Mouse (Mus musculus) megakaryocyte, adult 5-6 weeks (primary cell): ENCODE results near the gene Fam209. TPM values are rescaled to one million over a fixed set of nuclear protein-coding genes. Genes with fewer than 3 reads are reported as not detected.

Source experiments
- ATAC-seq: 2 replicates; pipeline ENCODE4 v1.8.0; 2016; ENCODE audit warnings: mild to moderate bottlenecking, inconsistent platforms; ENCODE audit not compliant: poor library complexity, severe bottlenecking
- total RNA-seq, 2 experiments: library from RNA; stranded (forward) in 1 of 2; stranded (reverse) in 1 of 2; fragments of 153-499, 151-499 nt in 1 of 2; fragments of 221-1000, 200-1000 nt in 1 of 2; gene quantifications; 2 replicates each; pipeline versions ENCODE4 v1.2.3 to v1.2.4; 2015 to 2017

The Fam209 gene
- total RNA-seq (2015) (1.2 and 2.7 TPM in 2 replicates), total RNA-seq (2017) (4.3 and 6.8 TPM in 2 replicates)

DNA sequence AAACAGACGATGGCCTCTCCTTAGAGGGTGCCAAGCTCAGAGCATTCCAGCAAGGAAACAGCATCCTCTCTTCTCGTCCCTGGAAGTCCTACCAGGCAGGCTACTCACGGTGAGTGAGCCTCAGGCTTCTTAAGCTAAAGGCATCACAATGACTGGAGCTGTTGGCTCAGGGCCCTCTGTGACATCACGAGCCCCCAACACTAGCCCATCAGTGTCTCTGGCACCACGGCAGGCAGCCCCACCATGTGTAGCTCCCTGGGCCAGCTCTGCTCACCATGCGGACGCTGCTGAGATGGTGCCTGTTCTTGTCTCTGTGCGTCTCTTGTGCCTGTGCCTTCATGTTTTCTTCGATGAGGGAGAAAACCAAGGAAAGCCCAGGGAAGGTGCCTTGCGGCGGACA, at the start of gene Fam209:
TSS of gene Fam209 (plus strand) at position 203 of the 400 bp plus-strand sequence.
- ATAC-seq: no peak

- ATAC-seq: no peak
These were observed 41.7 kb upstream of the Fam209 start for GRCm38 (mm10) chr2:172430609-172431008.

GRCm38 (mm10) chr2:172433746-172434145, 38.6 kb upstream of the Fam209 start:
- peak; percentile 67 for ATAC-seq

DNA sequence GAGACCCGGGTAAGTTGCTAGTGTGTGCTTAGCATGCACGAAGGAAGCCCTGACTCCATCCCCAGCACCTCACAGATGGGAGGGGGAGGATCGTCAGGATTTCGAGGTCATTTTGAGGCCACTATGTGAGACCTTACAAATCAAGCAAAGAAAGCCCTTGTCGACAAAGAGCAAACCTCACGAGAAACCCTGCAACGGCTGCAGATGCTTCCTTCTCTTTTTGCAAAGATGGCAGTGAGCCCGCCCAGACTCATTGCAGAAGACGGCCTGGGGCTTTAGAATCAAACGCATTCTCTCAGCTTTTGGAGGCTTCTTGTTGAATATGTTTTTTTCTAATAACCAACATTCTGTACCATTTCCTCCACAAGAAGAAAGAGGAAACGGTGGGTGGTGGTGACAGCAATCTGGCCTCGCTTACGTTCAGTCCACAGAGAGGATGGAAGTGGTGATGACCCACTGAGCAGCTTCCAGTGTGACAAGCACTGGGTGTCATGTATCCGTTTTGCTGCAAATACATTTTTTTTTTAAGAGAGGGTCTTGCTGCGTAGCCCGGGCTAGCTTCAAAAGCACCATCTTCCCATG, 34.9 kb upstream of the Fam209 start:
- ATAC-seq: peak; percentile 47

- peak; percentile 85 for ATAC-seq
These were observed 32.3 kb upstream of the Fam209 start, which contains the start of gene Rtf2 for GRCm38 (mm10) chr2:172439843-172440639. Gene Rtf2 (plus strand): TSS chr2:172440556.

DNA sequence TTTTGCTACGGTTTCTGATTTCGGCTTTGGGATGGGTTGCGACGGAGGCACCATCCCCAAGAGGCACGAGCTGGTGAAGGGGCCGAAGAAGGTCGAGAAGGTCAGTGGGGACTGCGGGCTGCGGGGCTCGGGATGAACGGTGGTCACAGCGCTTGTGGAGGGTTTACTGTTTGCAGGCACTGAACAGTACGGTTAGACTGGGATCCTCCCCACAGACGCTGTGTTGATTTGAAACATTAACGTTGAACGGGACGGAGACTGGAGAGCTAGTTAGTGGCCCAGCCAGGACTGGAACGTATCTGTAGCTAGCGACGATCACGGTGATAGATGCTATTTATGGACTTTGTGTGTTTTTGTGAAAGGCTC, 31.7 kb upstream of the Fam209 start:
- ATAC-seq: no peak

DNA sequence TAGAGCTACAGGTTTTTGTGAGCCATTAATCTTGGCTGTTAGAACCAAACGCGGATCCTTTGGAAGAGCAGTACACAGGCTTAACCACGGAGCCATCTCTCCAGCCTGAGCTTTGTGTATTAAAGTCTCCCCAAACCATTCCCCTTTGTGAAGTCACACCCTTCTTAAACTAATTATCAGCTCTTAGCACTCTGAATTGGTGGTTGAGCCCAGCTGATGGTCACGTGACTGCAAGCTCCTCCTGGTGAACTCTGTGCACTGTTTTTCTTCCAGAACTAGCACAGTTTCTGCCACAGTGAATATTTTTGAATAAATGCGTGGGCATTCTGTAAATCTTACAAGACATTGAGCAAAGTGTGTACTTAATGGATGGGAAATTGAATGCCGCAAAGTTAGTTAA, 31.1 kb upstream of the Fam209 start:
- 0 out of 2 replicates have a peak, but pooled peaks have one; percentile 2 for ATAC-seq

DNA sequence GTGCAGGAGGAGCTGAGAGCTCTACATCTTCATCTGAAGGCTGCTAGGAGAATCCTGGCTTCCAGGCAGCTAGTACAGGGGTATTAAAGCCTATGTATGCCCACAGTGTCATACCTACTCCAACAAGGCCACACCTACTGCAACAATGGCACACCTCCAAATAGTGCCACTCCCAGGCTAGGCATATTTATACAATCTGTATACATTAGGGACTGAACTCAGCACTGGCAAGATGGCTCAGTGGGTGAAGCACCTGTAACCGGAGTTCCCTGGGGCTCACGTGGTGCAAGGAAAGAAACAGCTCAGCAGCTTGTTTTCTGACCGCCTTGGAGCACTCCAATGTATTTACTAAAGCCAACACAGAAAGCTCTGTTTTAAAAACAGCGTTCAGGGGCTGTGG, 26.7 kb upstream of the Fam209 start:
- ATAC-seq: no peak

GRCm38 (mm10) chr2:172447317-172447716, 25.0 kb upstream of the Fam209 start:
- ATAC-seq: peak; percentile 69

- no peak for ATAC-seq
These were observed 24.0 kb upstream of the Fam209 start for GRCm38 (mm10) chr2:172448329-172448728.

GRCm38 (mm10) chr2:172450640-172451039, 21.7 kb upstream of the Fam209 start:
- no peak for ATAC-seq

GRCm38 (mm10) chr2:172452031-172452430, 20.3 kb upstream of the Fam209 start:
- ATAC-seq: no peak

GRCm38 (mm10) chr2:172452458-172452857, 19.9 kb upstream of the Fam209 start:
- no peak for ATAC-seq

DNA sequence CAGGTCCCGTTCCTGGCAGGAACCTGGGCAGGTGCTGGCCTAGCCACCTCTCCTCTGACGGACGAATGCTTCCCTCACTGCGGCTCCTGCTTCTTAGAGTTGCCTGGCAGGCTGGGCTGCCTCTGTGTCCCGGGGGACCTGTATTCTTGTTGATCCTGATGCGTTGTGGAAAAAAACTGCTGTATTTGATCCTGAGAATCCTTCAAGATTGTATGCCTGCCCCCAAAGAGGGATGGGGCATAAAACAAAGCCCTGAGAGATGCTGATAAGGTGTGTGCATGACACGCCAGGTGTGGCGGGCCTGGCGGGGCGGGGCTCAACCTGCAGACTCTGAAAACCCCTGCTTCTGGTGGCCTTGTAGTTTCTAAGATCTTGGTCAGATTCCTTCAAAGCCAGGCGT, 13.8 kb upstream of the Fam209 start, which contains the start of gene Gcnt7:
TSS of gene Gcnt7 (minus strand) at position 101 of the 400 bp plus-strand sequence.
- no peak for ATAC-seq

DNA sequence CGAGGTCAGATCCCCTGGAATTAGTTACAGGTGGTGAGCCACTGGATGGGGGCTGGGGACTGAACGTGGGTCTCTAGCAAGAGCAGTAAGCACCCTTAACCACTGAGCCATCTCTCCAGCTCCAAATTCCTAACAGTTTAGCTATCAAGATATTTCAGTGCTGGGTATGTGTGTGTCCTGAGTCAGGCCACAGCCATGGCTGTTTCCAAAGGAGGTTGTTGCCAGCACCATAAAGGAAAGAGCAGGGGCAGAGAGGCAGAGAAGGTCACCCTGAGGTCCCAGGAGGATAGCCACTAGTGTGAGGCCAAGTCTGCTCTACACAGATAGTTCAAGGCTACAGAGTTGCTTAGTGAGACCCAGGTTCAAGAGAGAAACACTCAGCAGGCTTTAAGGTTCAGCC, 11.7 kb upstream of the Fam209 start:
- ATAC-seq: no peak

DNA sequence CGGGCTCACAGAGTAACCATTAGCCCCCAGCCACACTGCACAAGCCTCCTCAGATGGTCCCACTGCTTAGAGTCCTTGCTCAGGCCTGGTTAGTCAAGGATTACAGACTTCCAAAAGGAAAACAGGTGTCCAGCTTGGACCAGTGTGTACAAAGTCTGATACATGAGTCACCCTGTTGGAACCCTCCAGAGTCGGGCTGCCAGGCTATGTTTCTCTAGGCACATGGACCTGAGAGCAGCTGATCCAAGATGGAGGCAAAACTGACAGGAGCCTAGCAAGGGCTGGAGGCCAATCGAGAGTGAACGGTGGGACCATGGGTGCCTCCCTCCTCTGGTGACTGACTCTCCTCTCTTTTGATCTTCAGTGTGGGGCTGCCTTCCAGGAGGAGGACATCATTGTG, 9.5 kb upstream of the Fam209 start:
- ATAC-seq: no peak

DNA sequence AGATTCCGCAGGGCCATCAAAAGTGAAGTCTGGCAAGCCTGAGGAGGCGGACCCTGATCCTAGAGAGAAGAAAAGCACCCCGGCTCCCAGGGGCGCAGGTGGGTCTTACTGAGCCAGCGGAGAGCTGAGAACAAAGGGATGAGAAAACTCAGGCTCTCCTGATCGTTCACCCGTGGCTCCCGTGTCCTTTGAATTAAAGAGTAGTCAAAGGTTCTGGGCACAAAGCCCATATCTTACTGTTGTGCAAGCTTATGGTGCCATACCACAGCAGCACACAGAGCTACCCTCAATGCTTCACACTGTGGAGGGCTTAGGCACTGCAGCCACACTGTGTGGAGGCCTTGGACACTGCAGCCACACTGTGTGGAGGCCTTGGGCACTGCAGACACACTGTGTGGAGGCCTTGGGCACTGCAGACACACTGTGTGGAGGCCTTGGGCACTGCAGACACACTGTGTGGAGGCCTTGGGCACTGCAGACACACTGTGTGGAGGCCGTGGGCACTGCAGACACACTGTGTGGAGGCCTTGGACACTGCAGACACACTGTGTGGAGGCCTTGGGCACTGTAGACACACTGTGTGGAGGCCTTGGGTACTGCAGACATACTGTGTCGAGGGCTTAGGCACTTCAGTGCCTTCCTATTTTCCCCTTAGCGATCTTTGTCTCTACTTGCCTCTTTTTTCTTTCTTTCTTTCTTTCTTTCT, 5.7 kb upstream of the Fam209 start:
- no peak for ATAC-seq

DNA sequence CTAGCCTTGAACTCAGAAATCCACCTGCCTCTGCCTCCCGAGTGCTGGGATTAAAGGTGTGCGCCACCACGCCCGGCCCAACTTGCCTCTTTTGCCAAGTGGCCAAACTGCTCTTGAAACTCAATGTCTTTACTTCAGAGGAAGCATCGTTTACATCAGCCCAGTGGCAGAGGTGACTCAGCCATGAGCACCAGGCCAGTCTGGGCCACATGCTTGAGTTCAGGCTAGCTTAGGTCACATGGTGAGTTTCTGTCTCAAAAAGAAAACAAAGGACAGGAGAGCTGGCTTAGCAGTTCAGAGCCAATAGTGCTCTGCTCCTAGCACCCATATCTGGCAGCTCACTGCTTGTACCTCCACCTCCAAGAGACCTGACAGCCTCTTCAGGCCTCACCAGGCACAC, 5.1 kb upstream of the Fam209 start:
- no peak for ATAC-seq

GRCm38 (mm10) chr2:172468346-172468819, 3.9 kb upstream of the Fam209 start:
- no peak for ATAC-seq

DNA sequence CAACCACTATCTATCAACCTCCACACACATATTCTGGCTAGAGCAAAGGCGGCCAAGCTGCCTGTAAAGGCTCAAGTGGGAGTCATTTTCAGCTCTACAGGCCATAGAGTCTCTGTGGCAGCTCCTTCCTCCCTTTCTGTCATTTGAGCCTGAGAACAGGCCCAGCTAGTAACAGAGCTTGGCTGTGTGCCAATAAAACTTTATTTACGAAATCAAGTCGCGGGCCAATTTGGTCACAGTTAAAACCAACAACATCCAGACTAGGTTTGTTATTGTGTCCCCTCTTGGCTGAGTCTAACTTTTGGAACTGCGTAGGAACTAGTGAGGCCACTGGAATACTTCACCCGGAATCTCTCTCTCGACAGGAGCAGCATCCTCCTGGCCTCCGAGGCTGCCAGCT, 1.3 kb downstream of the Fam209 start:
- ATAC-seq: no peak

GRCm38 (mm10) chr2:172474970-172475369, 2.6 kb downstream of the Fam209 start:
- peak; percentile 38; the same call in 1 of the 2 replicates for ATAC-seq
